In the genomic region with DNA sequence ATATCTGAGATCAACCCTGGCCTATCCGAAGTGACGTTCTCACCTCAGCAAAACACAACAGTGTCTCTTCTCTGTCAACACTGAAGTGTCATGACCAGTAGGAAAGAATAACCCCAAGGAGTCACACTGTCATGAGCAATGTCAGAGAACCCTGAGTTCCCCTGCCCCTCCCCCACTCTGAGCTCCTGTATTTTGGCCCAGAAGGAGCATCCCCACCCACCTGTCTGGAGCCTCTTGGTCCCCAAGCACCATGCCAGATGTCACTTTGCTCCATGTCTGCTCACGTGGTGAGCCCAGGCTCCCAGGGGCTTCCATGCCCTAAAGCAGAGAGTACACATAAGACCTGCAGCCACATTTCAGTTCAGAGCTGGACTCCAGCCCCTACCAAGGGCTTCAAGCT, we compare ENCODE assay signal across 18 mouse cellular contexts. TPM values are rescaled to one million over a fixed set of nuclear protein-coding genes. Genes with fewer than 3 reads are reported as not detected.
A peak's percentile ranks its signal among the peaks of the same experiment; 100 is the strongest.
DNase-seq lines count a peak whose midpoint lies in the region; ATAC-seq lines count a peak whose summit lies in the region.
"Had no signal": no experiment of that assay in that cellular context is flagged by ENCODE, and none has a peak within 500 bp of the region (broad histone marks: within the 10 kb centered on the region; RNA-seq: fewer than 3 reads in every experiment).

No protein-coding gene starts in this region.

- 70% methylated on average over 3 of the region's 3 CpGs for WGBS in embryonic facial prominence, embryonic 14.5 days
- 86% methylated on average over 3 of the region's 3 CpGs for WGBS in embryonic facial prominence, embryonic 10.5 days
- WGBS in embryonic facial prominence, embryonic 15.5 days = 79% methylated on average over 3 of the region's 3 CpGs
- WGBS in kidney, embryonic 15.5 days = 76% methylated on average over 3 of the region's 3 CpGs

- H3K9me3 ChIP-seq in embryonic facial prominence, embryonic 14.5 days (ENCODE audit: control insufficient read depth, low read length) = no peaks in the 10 kb centered on the region
- no peaks in the 10 kb centered on the region for H3K9me3 ChIP-seq in embryonic facial prominence, embryonic 10.5 days
- H3K9me3 ChIP-seq in embryonic facial prominence, embryonic 15.5 days (replicated peaks) = no peaks in the 10 kb centered on the region
- H3K9me3 ChIP-seq in kidney, embryonic 15.5 days (replicated peaks) = no peaks in the 10 kb centered on the region
- H3K9me3 ChIP-seq: G1E had no signal

- no peak overlapping the region for H3K4me2 ChIP-seq in embryonic facial prominence, embryonic 14.5 days (ENCODE audit: low read depth, low read length)
- H3K4me2 ChIP-seq in embryonic facial prominence, embryonic 15.5 days (replicated peaks) = no peak overlapping the region
- no peak overlapping the region for H3K4me2 ChIP-seq in kidney, embryonic 15.5 days

- no peaks in the 10 kb centered on the region for H3K36me3 ChIP-seq in embryonic facial prominence, embryonic 14.5 days (ENCODE audit: control insufficient read depth, insufficient read depth, low read length)
- H3K36me3 ChIP-seq in embryonic facial prominence, embryonic 10.5 days (replicated peaks) = no peaks in the 10 kb centered on the region
- no peaks in the 10 kb centered on the region for H3K36me3 ChIP-seq in embryonic facial prominence, embryonic 15.5 days
- no peaks in the 10 kb centered on the region for H3K36me3 ChIP-seq in kidney, embryonic 15.5 days
- H3K36me3 ChIP-seq: G1E had no signal

- H3K4me1 ChIP-seq in embryonic facial prominence, embryonic 14.5 days (ENCODE audit: control insufficient read depth, insufficient read depth, low read length) = no peaks in the 10 kb centered on the region
- peaks cover 7% of the 10 kb centered on the region; the same call in 1 of the 2 replicates for H3K4me1 ChIP-seq in embryonic facial prominence, embryonic 10.5 days
- peaks cover 6% of the 10 kb centered on the region; the same call in 1 of the 2 replicates for H3K4me1 ChIP-seq in embryonic facial prominence, embryonic 15.5 days
- H3K4me1 ChIP-seq in kidney, embryonic 15.5 days = no peaks in the 10 kb centered on the region

- no peaks in the 10 kb centered on the region for H3K27me3 ChIP-seq in embryonic facial prominence, embryonic 14.5 days (replicated peaks; ENCODE audit: control insufficient read depth, insufficient read depth, low read length)
- H3K27me3 ChIP-seq in embryonic facial prominence, embryonic 10.5 days (replicated peaks; ENCODE audit: low read depth, poor library complexity, severe bottlenecking) = no peaks in the 10 kb centered on the region
- no peaks in the 10 kb centered on the region for H3K27me3 ChIP-seq in embryonic facial prominence, embryonic 15.5 days
- H3K27me3 ChIP-seq in kidney, embryonic 15.5 days = no peaks in the 10 kb centered on the region

- no peak overlapping the region for H3K27ac ChIP-seq in embryonic facial prominence, embryonic 14.5 days (replicated peaks; ENCODE audit: low read depth, low read length)
- no peak overlapping the region for H3K27ac ChIP-seq in embryonic facial prominence, embryonic 10.5 days (replicated peaks)
- H3K27ac ChIP-seq in embryonic facial prominence, embryonic 15.5 days (replicated peaks) = no peak overlapping the region
- no peak overlapping the region for H3K27ac ChIP-seq in kidney, embryonic 15.5 days

- H3K9ac ChIP-seq in embryonic facial prominence, embryonic 14.5 days (ENCODE audit: low read depth, low read length) = no peak overlapping the region
- no peak overlapping the region for H3K9ac ChIP-seq in embryonic facial prominence, embryonic 15.5 days
- H3K9ac ChIP-seq in kidney, embryonic 15.5 days = no peak overlapping the region

- DNase-seq in cerebellum, postnatal 10 days = peak; percentile 51 to 56
- DNase-seq in cerebellum, adult 9-10 months = no peak
- DNase-seq in embryonic facial prominence, embryonic 14.5 days (ENCODE audit: low spot score) = no peak
- DNase-seq in embryonic facial prominence, embryonic 10.5 days (ENCODE audit: low spot score) = no peak
- DNase-seq: adrenal gland, adult 2 months; adrenal gland, adult 8-10 months; adrenal gland, postnatal 25 days; B cell, adult 2 months; cerebellum, adult 11 months; cerebellum, adult 11-12 months; cerebellum, adult 18-20 months had no signal

- no peak overlapping the region for H3K4me3 ChIP-seq in embryonic facial prominence, embryonic 14.5 days (ENCODE audit: low read depth, low read length)
- no peak overlapping the region for H3K4me3 ChIP-seq in embryonic facial prominence, embryonic 10.5 days
- H3K4me3 ChIP-seq in embryonic facial prominence, embryonic 15.5 days (replicated peaks) = no peak overlapping the region
- H3K4me3 ChIP-seq in kidney, embryonic 15.5 days (replicated peaks) = no peak overlapping the region

- ATAC-seq in embryonic facial prominence, embryonic 14.5 days (ENCODE audit: low read depth) = peak; percentile 50; the same call in 1 of the 2 replicates
- 0 out of 2 replicates have a peak, but pooled peaks have one; percentile 44 for ATAC-seq in embryonic facial prominence, embryonic 15.5 days (ENCODE audit: insufficient number of reproducible peaks, low FRiP score, low TSS enrichment, low read depth)
- ATAC-seq in kidney, embryonic 15.5 days (replicated peaks; ENCODE audit: low FRiP score) = no peak
- ATAC-seq: activated CD4-positive, CD25-positive, alpha-beta regulatory T cell, adult 4 months; CD4-positive, CD25-positive, alpha-beta regulatory T cell, adult 4 months; Patski had no signal

RNA-seq across cellular contexts. Expression of a gene that starts 14.6 kb away (rescaled TPM):
- polyA plus RNA-seq in embryonic facial prominence, embryonic 14.5 days (2014; fragmentation: Nextera tagmentation; extraction: Ambion mirVana) = 0.17 and 0.28 TPM in 2 replicates
- 0.03 and 0.04 TPM in 2 replicates for polyA plus RNA-seq in embryonic facial prominence, embryonic 10.5 days (2016; fragmentation: Nextera tagmentation; extraction: Ambion mirVana)
- 0.70 and 1.1 TPM in 2 replicates for polyA plus RNA-seq in embryonic facial prominence, embryonic 15.5 days (2015; fragmentation: Nextera tagmentation; extraction: Ambion mirVana)
- 0.04 TPM in 1 of 2 replicates, not detected in the other for polyA plus RNA-seq in kidney, embryonic 15.5 days (2015; fragmentation: Nextera tagmentation; extraction: Ambion mirVana)
- polyA plus RNA-seq: activated CD4-positive, CD25-positive, alpha-beta regulatory T cell, adult 4 months; C2C12; CD4-positive, CD25-positive, alpha-beta regulatory T cell, adult 4 months; G1E had no signal

RNA-seq across cellular contexts. Expression of a gene that starts 35.6 kb away (rescaled TPM):
- 29.3 and 33.8 TPM in 2 replicates for polyA plus RNA-seq in embryonic facial prominence, embryonic 14.5 days (2014; fragmentation: Nextera tagmentation; extraction: Ambion mirVana)
- 96.7 and 97.2 TPM in 2 replicates for polyA plus RNA-seq in embryonic facial prominence, embryonic 10.5 days (2016; fragmentation: Nextera tagmentation; extraction: Ambion mirVana)
- polyA plus RNA-seq in embryonic facial prominence, embryonic 15.5 days (2015; fragmentation: Nextera tagmentation; extraction: Ambion mirVana) = 52.0 and 52.1 TPM in 2 replicates
- polyA plus RNA-seq in kidney, embryonic 15.5 days (2015; fragmentation: Nextera tagmentation; extraction: Ambion mirVana) = 39.6 and 44.4 TPM in 2 replicates

RNA-seq across cellular contexts. Expression of a gene that starts 42.4 kb away (rescaled TPM):
- 17.2 and 18.4 TPM in 2 replicates for polyA plus RNA-seq in embryonic facial prominence, embryonic 14.5 days (2014; fragmentation: Nextera tagmentation; extraction: Ambion mirVana)
- polyA plus RNA-seq in embryonic facial prominence, embryonic 10.5 days (2016; fragmentation: Nextera tagmentation; extraction: Ambion mirVana) = 15.7 and 18.1 TPM in 2 replicates
- polyA plus RNA-seq in embryonic facial prominence, embryonic 15.5 days (2015; fragmentation: Nextera tagmentation; extraction: Ambion mirVana) = 21.7 and 22.1 TPM in 2 replicates
- 17.5 and 19.6 TPM in 2 replicates for polyA plus RNA-seq in kidney, embryonic 15.5 days (2015; fragmentation: Nextera tagmentation; extraction: Ambion mirVana)

Comparison
In these comparisons a context has a peak if more than half of its experiments do, and no peak if none do; other contexts are left out.
1. DNase-seq: peak in cerebellum, postnatal 10 days (2 of 2); none in cerebellum, adult 9-10 months (single experiment), embryonic facial prominence, embryonic 14.5 days (single experiment) and embryonic facial prominence, embryonic 10.5 days (single experiment).